Mouse (Mus musculus) olfactory bulb, adult 2 months (tissue): ENCODE results near the gene Glt8d2.

Source experiments
- CTCF ChIP-seq: fragments of 200-500 bp; IDR thresholded peaks from 2 replicates; pipeline ENCODE4 v1.5.1; 2012; ENCODE audit warnings: low read depth, mild to moderate bottlenecking, low read length, moderate library complexity; ENCODE audit not compliant: insufficient read depth
- POLR2A ChIP-seq: fragments of 200-500 bp; IDR thresholded peaks from 2 replicates; pipeline ENCODE4 v1.6.1; 2012; ENCODE audit warnings: mild to moderate bottlenecking, low read depth, low read length, moderate library complexity; ENCODE audit not compliant: insufficient read depth

DNA sequence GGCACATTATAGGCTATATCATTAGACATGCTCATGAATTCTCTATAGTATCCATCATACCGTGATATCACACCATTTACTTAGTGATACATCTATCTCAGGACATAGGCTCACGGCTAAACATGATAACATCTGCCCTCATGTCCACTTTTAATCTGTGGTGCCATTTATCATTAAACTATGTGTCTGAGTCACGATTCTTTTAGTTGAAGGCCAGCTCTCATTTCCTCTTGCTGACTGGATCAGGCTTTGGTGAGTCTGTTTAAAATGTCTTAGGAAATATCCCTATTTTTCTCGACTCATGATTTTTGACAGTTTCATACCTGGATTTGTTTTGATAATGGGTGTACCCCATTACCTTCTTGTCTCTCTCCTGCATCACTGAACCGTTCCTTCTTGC lies 5.5 kb upstream of the Glt8d2 start, which contains the start of gene Hcfc2:
- TF ChIP-seq CTCF (no peak), POLR2A (no peak)
